Mouse (Mus musculus): ENCODE data around the gene Efhd2. TPM values are rescaled to one million over a fixed set of nuclear protein-coding genes. Genes with fewer than 3 reads are reported as not detected.

Efhd2 gene
- total RNA-seq, 2 experiments from 2014 or later, result 26.2 to 31.6 TPM

Other genes starting within 250 kb of the Efhd2 start
- gene Plekhm2, start 210.0 kb downstream of the Efhd2 start, total RNA-seq (2021), result 10 to 100 TPM; 26.8 to 29.3 TPM
- 1 to 10 TPM; 2.8 to 5.5 TPM for gene Rsc1a1, start 189.3 kb downstream of the Efhd2 start, total RNA-seq (2021)
- 10 to 100 TPM; 41.8 to 44.7 TPM for gene Ddi2, start 151.5 kb downstream of the Efhd2 start, total RNA-seq (2021)
- gene Agmat, start 128.2 kb downstream of the Efhd2 start, total RNA-seq (2021), result 1 to 10 TPM in 1 of 2 experiments, under 1 TPM in 1; 0.78 to 1.2 TPM
- gene Dnajc16, start 84.0 kb downstream of the Efhd2 start, total RNA-seq (2021), result 1 to 10 TPM; 8.6 to 9.1 TPM
- 1 to 10 TPM; 5.6 to 8.0 TPM for gene Casp9, start 81.3 kb downstream of the Efhd2 start, total RNA-seq (2021)
- not detected for gene Cela2a, start 48.8 kb downstream of the Efhd2 start, total RNA-seq (2021)
- not detected for gene Ctrc, start 28.6 kb downstream of the Efhd2 start, total RNA-seq (2021)
- gene Fhad1, start 140.2 kb upstream of the Efhd2 start, total RNA-seq (2021), result 1 to 10 TPM; 2.1 to 4.5 TPM
- gene Tmem51, start 209.4 kb upstream of the Efhd2 start, total RNA-seq (2021), result 1 to 10 TPM; 4.3 to 4.9 TPM

Data from gastrocnemius, postnatal 10 days (tissue).